Mouse (Mus musculus) cerebellum, adult (tissue): Measurements from ENCODE around the gene A130010J15Rik.

Experiments used
- ATAC-seq: cut with Nextera tagmentation; 2 replicates; pipeline ENCODE4 v1.9.2; 2017; ENCODE audit warnings: mild to moderate bottlenecking, moderate library complexity, mixed read lengths; ENCODE audit not compliant: insufficient number of reproducible peaks, low FRiP score, low TSS enrichment

Gene A130010J15Rik

GRCm38 (mm10) chr1:193152872-193153271 lies 15.0 kb upstream of the A130010J15Rik start, which contains the start of gene Irf6:
TSS of gene Irf6 (plus strand) at chr1:193153111.
- ATAC-seq: no peak

GRCm38 (mm10) chr1:193153561-193153960 lies 14.3 kb upstream of the A130010J15Rik start:
- ATAC-seq: no peak

- ATAC-seq: no peak
These were observed 11.3 kb upstream of the A130010J15Rik start for GRCm38 (mm10) chr1:193156316-193157110.

DNA sequence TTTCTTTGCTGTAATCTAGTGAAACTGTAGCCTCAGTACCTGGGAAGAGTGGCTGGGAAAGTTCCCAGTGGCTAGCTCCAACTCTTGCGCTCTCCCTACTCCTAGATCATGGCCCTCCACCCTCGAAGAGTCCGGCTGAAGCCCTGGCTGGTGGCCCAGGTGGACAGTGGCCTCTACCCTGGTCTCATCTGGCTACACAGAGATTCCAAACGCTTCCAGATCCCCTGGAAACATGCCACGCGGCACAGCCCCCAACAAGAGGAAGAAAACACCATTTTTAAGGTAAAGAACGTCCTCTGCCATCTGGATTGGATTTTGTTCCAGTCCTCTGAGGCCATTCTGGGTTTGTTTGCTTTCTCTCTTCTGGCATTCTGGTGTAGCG lies 10.7 kb upstream of the A130010J15Rik start:
- ATAC-seq: no peak

GRCm38 (mm10) chr1:193159163-193159562 lies 8.7 kb upstream of the A130010J15Rik start:
- ATAC-seq: no peak

DNA sequence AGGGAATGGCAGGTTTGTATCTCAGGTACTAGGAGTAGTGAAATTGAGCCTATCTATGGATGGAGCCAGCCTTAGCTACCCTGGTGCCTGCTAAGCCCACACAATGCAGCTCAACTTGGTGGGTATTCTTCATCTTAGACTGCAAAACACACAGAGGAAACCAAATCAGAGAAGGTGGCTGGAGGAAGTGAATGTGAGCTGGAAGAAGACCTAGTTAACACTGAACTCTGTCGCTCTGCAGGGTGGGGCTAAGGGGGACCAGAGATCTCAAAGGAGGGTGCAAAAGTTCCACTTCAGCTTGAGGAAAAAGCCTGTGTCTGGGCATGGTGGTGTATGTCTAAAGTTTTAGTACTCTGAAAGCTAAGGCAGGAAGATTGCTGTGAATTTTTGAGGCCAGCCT lies 8.2 kb upstream of the A130010J15Rik start:
- ATAC-seq: no peak

GRCm38 (mm10) chr1:193160317-193161032 lies 7.4 kb upstream of the A130010J15Rik start:
- no peak for ATAC-seq

GRCm38 (mm10) chr1:193169228-193169627 lies 1.4 kb downstream of the A130010J15Rik start:
- no peak for ATAC-seq

DNA sequence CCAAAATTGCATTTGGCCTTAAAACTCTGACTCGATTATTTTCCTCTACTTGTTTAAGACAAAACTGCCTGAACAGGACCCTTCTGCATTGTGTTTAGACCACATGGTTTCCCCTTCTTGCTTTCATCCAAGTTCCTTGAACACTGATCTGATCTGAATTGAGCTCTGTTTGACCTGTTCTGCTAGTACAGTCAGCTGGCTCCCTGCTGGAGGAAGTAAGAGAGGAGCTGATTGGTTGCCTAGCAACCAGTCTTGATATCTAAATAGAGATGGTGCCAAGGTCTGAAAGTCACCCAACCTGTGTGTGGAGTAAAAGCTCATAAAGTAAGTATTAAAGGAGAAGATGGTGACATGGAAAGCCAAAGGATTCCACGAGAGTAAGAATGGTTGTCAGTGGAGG lies 2.0 kb downstream of the A130010J15Rik start:
- ATAC-seq: no peak

DNA sequence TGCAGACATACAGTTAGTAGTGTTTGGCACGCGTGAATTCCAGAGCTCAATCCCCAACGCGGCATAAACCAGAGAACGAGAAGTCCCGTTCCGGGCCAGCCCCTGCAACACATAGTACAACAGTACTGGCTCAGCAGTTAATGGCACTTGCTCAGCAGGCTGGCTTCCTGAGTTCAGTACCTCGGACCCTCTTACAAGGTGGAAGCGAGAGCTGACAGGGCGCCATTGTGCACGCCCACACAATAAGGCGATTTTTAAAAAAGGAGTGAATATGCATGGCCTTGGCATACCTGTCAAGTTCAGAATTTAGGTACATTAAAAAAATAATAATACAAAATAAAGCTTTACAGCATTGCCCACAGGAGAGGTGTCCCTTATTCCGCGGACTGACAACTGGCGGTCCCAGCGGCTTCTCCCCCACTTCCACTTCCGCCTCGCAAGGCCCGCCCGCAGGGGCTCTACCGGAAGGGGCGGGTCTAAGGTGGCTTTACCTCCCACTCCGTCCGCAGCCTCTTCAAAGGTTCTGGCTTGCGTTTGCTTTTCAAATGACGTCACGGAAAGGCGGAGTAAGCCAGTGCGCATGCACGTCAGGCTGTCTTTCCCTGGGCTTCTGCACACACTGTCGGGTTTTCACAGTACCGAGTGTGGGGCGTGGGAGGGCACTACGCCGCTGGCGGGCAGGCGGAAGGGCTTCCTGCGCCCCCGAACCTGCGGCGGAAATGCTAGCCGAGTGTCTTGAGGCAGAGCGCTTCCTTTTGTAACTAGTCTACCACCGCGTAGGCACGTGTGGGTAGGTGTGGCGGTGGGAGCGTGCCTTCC lies 5.4 kb downstream of the A130010J15Rik start:
- ATAC-seq: peak; percentile 94

DNA sequence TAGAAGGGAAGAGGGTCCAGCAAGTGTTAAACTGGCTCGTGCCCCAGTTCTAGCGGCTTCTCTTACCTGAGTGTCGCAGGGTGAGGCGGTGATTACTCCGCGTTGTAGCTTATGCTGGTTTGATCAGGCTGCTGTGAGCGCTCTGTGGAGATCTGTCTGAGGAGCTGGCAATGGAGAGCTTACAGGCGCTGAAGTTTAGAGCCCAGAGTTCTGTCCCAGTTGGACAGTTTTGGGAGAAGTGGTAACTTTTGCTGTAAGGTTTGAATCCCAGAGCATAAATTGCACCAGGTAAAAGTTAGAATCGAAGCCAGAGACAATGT lies 5.9 kb downstream of the A130010J15Rik start:
- no peak for ATAC-seq

DNA sequence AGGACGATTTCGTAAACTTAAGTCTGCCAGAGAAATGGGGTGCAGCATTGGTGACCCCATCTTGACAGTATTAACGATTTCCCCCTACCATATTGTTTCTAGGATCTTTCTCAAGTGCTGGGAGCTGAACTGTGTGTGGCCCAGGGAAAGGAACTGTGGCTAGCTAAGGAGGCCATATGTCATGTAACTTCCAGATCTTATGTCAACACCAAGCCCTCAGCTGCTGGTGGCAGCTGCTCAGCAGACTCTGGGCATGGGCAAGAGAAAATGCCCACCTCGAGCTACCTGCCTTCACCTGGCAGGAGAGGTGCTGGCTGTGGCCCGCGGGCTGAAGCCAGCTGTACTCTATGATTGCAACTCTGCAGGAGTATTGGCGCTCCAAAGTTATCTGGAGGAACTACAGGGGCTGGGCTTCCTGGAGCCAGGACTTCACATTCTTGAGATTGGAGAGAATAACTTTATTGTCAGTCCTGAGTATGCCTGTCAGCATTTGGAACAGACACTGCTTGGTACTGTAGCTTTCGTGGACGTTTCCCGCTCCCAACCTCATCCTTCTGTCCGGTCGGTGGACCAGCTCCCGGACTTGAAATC lies 6.4 kb downstream of the A130010J15Rik start:
- no peak for ATAC-seq

- no peak for ATAC-seq
These were observed 13.3 kb downstream of the A130010J15Rik start for GRCm38 (mm10) chr1:193181104-193181503.

- no peak for ATAC-seq
These were observed 20.4 kb downstream of the A130010J15Rik start for GRCm38 (mm10) chr1:193188257-193188656.

DNA sequence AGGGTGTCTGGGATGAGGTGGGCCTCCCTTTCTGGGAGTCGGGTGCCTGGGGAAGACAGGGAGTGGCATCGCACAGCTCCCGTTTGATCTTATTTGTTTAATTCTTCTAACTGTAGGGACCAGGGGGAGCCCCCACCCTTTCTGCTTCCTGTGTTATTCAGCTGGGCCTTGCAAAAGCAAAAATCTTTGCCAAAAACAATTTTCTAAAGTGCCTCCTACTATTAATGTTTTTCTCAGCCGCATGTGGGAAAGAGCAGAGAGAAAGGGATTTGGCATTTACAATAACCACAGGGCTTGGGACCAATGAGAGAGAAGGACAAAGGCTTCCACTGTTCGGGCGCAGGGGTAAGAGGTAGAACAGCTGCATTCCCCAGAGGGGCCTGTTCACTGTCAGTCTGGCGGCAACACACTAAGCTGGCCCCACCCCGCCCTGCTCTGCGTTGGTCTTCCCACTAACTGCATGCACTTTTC lies 21.3 kb downstream of the A130010J15Rik start:
- no peak for ATAC-seq

- ATAC-seq: no peak
These were observed 21.9 kb downstream of the A130010J15Rik start for GRCm38 (mm10) chr1:193189771-193190170.

DNA sequence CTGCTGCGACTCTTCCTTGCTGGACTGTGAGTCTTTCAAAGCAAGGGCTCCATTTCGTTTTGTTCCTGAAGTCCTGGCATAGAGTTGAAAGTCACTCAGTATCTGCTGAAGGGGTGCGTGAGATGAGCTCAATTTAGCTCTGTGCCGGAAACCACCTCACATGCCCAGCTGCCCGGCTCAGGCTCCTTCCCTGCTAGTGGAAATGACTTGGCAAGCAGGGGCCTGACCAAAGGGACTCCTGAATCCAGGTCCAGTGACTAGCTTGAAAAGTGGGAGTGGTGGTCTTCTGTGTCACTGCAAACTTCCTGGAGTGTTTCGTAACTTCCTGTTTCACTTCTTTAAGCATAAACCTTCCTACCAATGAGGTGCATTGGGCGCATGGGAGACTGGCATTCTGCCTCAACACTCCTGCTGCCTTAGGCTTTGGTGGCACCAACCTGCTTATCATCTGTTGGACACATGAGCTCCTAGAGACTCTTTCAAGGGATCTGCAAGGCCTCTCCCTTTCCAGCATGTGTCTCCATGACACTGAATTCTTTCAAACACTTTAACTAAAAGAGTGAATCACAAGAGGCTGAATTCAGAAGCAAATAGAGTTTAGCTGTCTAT lies 23.9 kb downstream of the A130010J15Rik start:
- ATAC-seq: no peak

GRCm38 (mm10) chr1:193194416-193195140 lies 26.7 kb downstream of the A130010J15Rik start:
- ATAC-seq: peak; percentile 53; the same call in 1 of the 2 replicates

GRCm38 (mm10) chr1:193195169-193195810 lies 27.4 kb downstream of the A130010J15Rik start:
- no peak for ATAC-seq
